Mouse (Mus musculus) spleen, embryonic (tissue): ENCODE results near the gene Ifnar2.

Experiments
- CTCF ChIA-PET: fragments of 350-600 bp; sonication (Branson Sonifier 250); formaldehyde crosslinking; loops from one replicate; lab custom pipeline; 2022; lab: Charles Lee

Ifnar2 gene

GRCm38 (mm10) chr16:91450137-91451064, 77.8 kb downstream of the Ifnar2 start:
- CTCF ChIA-PET: interaction anchor here (0.6 to 0.7 kb wide), 2 partner anchors 52 to 78 kb away, joined by 3 to 5 read pairs; no protein-coding TSS in a partner anchor

GRCm38 (mm10) chr16:91451949-91452348, 79.4 kb downstream of the Ifnar2 start:
- CTCF ChIA-PET: interaction anchor here (0.5 kb wide), 1 partner anchor 44 kb away, joined by 9 read pairs; no protein-coding TSS in a partner anchor

- CTCF ChIA-PET: interaction anchor here (0.5 kb wide), 1 partner anchor 45 kb away, joined by 9 read pairs; no protein-coding TSS in a partner anchor
These were observed 79.8 kb downstream of the Ifnar2 start for GRCm38 (mm10) chr16:91452363-91452896.
